Mouse (Mus musculus): Measurements from ENCODE around the gene 1810009A15Rik.

The 1810009A15Rik gene

DNA sequence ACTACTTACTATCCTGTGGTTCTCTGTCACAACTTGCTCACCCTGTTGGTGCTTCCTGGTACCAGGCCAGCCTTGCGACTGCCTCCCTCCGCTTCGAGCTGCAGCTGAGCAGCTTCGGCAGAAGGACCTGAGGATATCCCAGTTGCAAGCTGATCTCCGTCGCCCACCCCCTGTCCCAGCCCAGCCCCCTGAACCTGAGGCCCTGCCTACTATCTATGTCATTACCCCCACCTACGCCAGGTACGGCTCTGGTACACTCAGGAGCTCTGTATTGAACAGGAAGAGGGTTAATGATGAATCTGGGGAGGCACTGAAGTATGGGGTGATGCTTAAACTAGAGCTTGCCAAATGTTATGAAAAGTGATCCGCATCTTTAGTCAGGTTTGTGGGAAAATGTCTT is 33.1 kb downstream of the 1810009A15Rik start:
- no peak for DNase-seq

DNA sequence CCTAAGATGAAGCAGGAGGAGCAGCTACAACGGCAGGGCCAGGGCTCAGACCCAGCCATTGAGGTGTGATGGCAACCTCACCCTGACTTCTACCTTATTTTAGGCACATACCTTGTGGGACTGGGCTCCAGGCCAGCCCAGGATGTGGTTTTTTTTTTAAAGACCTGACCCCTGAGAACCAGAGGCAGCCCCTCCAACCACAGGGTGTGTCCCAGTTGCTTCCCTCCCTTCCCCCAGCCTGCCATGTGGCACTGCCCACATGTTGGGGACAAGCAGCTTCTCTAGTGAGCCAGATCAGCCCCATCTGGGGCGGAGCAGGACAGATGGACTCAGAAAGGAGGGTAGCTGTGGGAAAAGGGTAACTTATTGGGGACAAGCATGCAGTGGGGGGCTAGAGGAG is 38.1 kb downstream of the 1810009A15Rik start:
- DNase-seq = peak; percentile 9

DNA sequence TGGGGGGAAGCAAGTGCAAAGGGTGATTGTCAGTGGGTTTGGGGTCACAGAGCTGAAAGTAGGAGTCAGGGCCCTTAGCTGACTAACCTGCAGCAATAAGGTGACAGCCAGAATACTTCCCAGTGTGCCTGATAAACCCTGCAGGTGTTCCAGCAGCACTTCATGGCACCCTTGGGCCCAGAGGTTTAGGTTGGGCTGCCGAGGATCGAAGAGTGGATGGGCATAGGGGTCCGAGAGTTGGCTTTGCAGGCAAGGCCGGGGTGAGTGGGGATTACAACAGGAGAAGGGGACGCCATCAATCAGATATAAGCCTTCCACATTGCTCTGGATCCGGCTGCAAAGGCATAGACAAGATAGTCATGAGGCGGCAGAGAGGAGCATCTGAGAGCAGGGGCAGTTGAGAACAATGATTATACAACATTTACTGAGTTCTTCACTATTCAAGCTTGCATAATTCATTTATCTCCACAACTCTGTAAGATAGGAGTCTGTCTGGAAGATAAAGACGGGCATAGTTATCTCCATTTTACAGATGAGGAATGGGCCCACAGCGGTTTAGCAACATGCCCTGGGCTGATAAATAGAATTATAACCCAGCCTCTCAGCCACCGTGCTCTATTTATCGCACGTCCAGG is 39.4 kb downstream of the 1810009A15Rik start:
- DNase-seq = no peak

DNA sequence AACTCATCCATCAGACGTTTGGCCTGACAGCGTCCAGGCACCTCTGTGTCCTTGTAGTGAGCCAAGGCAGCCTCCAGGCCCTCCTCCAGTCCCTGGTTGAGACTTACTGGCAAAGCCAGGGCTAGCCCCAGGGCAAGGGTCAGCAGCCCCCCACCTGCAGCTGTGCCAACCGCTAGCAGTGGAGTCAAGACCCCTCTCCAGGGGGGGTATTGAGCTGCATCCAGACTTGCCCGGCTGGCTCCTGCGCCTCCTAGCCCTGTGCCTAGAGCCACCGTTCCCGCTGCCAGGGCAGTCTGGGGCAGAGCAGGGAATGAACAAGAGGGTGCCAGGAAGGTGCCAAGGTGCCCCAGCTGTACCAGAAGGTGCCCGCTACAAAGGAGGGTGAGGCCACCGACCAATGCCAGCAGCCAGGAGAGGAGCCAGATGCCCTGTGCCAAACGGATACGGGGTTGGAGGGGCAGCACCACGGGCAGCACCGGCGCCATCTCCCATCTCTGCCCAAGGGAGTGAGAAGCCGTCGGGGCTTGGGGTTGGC is 40.1 kb downstream of the 1810009A15Rik start:
- no peak for DNase-seq

DNA sequence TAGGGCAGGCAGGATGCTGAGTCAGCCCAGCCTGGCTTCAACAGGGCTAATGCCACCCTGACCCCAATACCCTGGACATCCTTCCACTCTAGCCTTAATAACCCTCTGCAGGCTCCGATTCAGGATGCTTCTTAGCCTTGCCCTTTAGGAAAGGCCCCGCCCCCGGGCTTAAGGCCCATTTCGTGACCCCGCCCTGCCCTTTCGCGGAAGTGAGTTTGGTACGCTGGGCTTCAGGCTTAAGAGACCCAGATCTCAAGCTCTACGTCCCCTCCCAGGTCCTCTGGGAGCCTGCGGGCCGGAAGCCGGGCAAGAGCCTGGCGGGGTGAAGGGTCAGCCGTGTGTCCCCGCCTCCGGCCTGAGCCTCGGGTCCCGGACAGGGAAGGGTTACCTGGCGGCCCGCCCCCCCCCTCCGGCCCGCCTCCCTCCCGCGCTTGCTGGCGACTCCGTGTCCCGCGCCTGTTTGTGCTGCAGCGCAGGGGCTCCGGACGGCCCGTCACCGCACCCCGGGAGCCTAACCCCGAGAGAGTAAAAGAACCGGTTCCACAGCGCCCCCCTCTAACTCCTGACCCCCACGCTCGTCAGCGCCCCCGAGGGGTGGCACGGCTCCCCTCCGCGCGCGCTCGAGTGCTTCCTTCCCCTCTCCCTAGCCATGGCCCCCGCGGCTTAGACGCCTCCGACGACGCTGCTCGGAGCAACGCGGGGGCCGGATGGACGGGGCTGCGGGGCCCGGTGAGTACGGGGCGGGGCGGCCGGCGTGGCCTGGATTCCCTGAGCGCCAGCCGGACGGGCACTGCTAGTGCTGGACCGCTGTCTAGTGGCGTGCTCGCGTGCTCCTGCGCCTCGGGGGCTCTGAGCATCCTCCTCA is 40.8 kb downstream of the 1810009A15Rik start, which contains the start of the genes Rom1 and Eml3:
TSS of gene Rom1 (minus strand) at position 133 of the 865 bp plus-strand sequence.
TSS of gene Eml3 (plus strand) at position 329 of the 865 bp plus-strand sequence.
- peak; percentile 95 for DNase-seq

DNA sequence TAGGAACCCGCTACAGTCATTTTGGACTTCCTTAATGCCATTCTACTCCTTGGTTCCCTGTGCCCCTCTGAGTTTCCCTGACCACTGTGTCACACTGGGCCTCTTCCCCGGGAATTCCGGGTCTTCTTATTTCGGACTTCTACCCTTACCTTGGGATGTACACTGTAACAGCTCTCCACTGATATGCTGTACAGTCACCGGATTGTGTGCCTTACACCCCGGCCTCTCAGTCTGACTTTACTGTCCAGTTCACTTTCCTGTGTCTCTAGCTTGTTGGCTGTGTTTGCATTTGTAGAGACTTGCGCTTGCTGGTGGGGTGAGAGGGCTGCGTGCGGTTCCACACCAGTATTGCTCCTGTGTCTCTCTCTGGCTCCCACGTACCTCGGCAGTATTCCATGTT is 41.5 kb downstream of the 1810009A15Rik start:
- no peak for DNase-seq

DNA sequence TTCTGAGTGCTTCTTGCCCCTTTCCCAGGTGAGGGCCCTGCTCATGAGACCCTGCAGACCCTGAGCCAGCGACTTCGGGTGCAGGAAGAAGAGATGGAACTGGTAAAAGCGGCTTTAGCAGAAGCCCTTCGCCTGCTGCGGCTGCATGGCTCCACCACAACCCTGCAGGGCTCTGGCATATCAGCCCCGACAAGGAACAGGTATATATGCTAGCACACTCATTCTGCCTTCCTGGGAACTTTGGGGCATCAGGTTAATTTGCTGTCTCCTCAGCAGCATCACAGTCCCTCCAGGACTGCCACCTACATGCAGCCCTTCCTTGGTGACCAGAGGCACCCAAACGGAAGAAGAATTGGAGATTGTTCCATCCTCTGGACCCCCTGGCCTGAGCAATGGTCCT is 42.1 kb downstream of the 1810009A15Rik start:
- no peak for DNase-seq

DNA sequence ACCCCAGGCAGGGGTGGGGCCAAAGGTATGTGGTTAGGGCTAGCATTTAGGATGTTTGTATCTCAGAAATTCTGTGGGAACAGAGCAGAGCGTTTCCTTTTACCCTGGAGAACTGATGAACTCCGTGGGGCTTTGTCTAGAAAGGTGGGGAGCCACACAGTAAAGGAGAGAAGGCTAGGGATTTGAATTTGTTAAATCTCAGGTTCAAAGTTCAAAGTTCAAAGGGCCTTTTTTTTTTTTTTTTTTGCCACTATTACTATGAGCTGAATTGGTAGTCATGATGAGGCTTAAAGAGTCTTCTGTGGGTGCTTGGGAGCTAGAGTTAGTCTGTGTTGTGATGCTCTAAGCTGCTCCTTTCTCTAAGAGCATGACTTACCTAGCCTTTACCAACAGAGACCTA is 48.1 kb downstream of the 1810009A15Rik start:
- DNase-seq = no peak

Data from retina, postnatal 1 day (tissue).